Mouse (Mus musculus): ENCODE data around the gene Rap1gap.

- TF ChIP-seq CTCF (IDR thresholded peaks at IDR 0.05) (peak; percentile 94), EP300 (IDR thresholded peaks at IDR 0.05) (no peak)
Observed at GRCm38 (mm10) chr4:137682961-137683453, 18.5 kb downstream of the Rap1gap start.
